Mouse (Mus musculus) CD8-positive naive resting alpha-beta T cell, adult 2 months (primary cell): Measurements from ENCODE around the gene Fdx1.

Source experiments
- DNase-seq, 2 experiments: peaks; one replicate each; pipeline ENCODE4 v3.0.0; 2022; ENCODE audit warnings: low read depth in 2 of 2, low spot score in 2 of 2

The Fdx1 gene

DNA sequence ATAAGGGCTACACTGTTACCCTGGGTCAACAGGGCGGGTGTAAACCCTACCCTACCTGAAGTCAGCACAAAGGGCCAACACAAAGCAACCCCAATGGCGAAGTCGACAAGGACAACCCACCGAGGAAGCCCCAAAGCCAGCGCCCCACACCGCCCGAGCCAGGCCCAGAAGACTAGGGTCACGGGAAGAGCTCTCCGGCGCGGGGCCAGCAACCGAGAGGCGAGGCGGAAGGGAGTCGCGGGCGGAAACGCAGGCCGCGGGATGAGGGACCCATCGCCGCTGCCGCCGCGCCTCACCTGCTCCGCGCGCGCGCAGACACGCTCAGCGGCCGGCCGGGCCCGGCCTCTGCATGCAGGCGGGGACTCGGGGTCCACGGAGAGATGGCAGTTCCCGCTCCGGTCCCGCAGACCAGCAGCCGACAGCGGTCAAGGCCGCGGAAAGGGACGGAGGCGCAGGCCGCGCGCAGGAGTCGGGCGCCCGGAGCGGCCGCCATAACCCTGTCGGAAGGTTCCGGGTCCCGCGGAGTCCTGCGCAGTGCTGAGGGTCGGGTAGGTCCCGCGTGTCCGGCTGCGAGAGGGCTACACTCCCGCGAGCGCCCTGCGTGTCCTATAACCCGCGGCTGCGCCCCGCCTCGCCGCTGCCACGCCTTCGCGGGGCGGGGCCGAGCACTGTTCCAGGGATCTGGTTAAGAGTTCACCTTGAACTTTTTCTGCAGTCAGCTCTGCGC is at the start of gene Fdx1:
Fdx1 (minus strand) TSS at position 582 of the 727 bp plus-strand sequence.
- peak; percentile 30 to 47 for DNase-seq

DNA sequence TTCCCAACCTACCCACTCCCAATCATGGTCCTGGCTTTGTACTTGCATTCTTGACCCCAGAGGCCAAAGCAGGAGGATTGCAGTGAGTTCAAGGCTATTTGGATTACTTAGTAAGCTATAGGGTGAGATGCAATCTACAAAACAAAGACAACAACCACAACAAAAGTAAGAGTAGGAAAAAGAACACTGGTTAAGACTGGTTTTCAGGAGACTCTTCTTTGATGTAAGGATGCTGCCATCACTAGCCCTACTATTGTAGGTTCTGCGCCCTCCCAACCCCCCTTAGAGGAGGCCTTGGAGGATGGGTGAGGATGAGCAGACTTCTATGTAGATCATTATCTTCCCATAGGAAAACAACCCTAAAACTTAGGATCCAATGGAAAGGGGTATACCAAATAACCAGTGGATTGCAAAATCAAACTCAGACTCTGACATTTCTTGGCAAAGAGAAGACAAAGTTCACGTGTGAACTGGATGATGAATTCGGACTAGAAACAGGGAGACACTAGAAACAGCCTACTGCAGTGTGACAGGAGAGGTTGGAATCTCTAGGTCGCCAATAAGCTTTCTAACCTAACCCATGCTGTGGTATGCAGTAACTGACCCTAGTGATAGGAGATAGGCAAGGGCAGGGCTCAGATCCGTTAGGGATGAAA is 49.6 kb upstream of the Fdx1 start:
- no peak for DNase-seq

DNA sequence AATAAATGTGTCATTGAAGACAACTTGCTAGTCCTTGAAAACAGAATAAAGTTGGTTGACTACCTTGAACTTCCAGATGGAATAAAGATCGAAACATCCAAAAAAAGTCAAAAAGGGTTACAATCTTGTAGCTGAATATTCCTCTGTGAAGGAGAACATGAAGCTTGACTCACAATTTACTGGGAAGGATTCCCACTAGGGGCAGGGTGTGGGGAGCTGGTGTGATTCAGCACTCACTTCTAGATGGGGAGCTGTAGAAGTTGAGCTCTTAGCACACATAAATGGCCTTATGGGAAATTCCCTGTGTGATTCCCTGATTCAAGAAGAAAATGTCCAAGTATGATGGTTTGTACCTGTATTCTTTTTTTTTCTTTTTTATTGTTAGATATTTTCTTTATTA is 49.0 kb upstream of the Fdx1 start:
- no peak for DNase-seq

DNA sequence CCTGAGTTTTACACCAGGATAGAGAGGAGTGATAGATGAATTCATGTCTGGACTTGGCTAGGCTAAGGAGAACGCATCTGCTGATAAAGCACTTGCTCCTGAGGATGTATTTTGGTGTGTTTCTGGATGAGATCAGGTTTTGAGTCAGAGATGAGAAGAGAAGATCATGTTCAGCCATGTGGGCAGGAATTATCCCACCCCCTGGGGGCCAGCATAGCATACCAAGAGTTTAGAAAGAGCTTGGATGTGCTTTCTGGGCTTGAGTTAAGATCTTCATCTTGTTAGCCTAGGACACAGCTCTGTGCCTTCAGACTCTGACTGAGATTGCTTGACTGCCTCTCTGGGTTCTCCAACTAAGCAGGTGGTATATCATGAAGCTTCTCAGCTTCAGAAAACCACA is 45.2 kb upstream of the Fdx1 start:
- DNase-seq, result no peak

DNA sequence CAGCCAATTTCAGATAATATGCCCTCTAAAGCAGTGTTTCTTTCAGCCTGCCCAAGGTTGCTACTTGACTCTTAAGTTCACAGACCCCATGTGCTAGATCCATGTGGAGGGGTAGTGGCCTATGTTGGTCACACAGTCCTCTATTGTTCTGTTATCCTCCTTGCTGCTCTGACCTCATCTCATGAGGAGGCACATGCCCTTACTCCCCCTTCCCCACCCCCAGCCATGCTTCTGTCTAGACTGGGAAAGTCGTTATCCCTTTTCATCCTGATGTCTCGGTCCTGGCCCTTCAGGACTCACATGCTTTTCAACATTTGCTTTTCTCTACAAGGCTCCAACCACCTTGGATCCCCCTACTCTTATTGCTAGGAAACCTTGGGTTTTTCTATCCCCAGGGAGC is 44.0 kb upstream of the Fdx1 start:
- DNase-seq, result no peak

DNA sequence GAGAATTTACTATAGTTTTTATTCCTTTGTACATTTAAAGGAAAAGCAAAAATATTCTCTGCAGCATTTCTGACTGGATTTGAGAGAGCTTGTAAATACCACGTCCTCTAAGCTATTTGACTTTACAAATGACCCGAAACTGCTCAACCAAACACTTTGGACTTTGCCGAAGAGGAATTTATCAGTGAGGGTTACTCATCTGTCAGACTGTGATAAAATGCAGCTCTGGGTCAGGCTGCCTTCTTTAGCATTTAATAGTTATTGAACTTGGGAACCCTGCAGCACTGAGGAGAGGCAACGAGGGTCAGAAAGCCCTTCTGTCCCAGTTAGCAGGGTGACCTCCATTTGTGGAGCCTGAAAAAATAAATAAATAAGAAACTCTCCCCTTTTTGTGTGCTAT is 40.1 kb upstream of the Fdx1 start:
- no peak for DNase-seq

DNA sequence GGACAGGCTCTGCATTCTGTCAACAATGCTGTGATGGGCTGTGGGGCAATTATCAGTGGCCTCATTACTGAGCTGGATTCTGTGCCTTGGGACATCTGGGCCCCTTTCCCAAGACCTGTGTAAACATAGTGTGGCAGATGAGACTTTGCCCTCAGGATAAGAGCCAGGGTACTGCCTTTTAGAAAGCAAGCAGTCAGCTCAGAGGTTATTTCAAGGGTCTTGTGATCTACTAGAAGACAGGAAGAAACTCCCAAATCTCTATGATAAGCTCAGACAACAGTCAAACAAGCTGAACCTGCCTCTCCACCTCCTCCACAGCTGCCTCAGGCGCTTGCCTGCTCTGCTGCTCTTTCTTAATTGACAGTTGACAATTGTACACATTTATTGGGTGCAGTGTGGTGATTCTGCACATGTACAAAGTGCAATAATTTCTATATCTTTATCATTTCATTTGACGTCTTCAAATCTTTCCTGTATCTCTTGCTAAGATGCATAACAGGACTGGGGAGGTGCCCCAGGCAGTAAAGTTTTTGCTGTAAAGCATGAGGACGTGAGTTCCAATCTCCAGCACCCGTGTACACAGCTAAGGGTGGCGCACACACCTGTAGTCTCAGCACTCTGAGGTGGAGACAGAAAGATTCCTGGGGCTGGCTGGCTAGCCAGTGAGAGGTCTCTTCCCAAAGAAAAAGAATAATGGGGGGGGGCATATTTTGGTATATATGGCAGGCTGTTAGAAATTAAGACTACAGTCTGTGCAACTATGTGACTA is 32.2 kb upstream of the Fdx1 start:
- no peak for DNase-seq

DNA sequence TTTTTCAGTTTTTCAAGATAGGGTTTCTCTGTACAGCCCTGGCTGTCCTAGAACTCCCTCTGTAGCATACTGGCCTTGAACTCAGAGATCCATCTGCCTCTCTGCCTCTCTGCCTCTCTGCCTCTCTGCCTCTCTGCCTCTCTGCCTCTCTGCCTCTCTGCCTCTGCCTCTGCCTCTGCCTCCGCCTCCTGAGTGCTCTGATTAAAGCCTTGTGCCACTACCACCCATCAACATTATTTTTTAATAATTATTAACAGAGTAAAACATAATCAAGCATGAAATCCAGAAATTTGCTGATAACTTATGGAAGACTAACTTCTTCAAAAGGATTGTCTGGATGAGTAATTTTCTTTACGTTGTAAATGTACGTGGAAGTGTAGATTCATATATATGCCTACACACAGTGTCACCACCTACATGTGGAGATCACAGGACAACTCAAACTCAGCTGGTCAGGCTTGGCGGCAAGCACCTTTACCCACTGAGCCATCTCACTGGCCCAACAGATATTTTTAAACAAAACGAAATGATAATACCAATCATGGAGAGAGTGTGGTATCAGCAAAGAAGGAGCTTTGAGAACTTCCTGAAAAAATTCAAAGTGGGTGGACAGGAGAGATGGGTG is 31.4 kb upstream of the Fdx1 start:
- no peak for DNase-seq

DNA sequence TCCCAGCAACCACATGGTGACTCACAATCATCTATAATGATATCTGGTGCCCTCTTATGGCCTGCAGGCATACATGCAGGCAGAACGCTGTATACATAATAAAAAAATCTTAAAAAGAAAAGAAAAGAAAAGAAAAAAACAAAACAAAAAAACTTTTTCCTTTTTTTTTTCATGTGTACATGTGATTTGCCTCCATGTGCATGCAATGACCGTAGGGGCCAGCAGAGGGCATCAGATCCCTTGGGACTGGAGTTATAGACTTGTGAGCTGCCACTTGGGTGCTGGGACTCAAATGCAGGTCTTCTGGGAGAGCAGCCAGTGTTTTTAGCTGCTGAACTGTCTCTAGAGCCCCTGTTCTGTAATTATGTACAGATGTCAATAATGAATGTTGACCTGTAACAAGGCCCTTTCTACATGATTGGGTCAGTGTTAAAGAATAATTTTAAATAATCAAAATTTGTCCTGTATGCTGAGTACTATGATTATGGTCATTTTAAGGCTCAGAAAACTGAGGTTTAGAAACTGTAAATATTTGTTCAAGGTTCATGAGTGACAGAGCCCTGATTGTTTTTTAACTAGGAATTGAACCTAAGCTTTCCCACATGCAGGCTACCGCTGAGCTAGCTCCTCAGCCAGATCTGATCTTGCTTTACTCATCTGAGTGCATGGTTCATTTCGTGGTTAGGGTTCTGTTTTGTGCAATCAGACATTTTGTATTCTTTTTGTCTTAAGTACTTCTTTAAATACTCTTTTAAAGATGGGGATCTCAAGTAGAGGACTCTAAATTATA is 30.3 kb upstream of the Fdx1 start:
- DNase-seq, result peak in 1 of 2 experiments; percentile 39

DNA sequence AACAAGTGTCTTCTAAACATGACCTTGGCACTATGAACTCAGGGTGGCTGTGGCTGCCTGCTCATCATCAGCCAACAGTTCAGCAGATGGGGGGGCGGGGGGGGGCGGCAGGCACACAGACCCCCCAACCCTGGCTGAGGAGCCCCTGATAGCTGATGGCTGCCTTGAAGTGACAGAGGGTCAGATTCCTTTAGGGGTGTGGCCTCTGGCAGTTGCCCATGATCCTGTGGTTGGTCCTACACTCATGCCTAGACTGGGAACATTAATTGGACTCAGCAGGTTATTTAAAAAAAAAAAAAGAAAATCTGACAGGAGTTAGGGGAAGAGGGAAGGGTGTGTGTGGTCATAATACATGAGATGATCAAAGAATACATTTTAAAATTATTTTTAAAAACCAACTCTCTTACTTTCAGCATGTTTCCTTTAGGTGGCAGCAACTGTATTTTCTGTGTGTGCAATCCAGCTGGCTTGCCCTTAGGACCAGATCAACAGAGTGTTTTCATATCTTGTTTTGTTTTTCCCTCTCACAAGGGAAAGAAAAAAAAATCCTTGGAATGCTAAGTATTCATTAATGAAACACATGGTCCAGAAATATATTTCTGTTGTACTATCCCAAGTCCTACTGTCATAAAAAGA is 28.0 kb upstream of the Fdx1 start:
- DNase-seq, result no peak

DNA sequence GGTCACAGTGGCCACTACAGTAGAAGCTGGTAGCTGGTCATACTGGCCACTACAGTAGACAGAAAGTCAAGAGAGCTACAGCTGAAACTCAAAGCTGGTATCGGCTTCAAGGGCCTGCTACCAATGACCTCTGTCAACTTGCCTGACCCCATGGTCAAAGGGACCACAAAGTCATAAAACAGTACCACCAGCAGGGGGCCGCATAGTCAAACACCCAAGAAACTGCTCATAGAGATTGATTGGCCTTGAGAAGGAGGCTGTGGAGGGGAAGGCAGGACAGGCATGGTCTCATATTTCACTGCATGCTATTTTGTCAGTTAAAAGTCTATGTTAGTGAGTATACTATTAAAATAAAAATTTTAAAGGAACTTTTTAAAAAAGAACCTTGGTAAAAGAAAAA is 27.5 kb upstream of the Fdx1 start:
- peak in 1 of 2 experiments; percentile 38 for DNase-seq

DNA sequence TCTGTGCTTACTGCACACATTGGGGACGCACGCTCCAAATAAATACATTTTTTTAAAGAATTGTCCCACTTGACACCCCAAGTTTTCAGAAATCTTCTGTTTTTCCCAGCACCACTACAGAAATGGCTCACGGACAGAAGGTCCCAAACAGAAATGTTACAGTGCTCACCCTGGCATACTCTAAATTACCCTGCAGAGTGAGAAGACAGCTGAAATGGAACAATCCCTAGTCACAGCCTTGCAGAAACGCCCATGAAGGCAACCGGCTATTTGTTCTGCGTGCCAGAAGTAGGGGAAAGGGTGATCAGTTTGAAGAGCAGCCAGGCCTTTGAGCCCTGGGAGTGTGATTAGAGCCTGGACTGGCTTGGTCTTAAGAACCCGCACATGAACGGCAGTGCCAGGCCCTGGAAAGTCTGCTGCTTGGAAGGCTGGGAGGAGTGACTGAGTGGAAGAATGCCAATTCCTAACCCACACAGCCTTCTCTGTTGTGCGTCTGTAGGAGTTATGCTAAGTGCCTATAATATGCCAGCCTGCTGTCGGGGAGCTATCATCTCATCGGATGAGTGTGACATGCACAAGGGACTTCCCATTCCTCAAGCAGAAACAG is 22.2 kb upstream of the Fdx1 start:
- no peak for DNase-seq

DNA sequence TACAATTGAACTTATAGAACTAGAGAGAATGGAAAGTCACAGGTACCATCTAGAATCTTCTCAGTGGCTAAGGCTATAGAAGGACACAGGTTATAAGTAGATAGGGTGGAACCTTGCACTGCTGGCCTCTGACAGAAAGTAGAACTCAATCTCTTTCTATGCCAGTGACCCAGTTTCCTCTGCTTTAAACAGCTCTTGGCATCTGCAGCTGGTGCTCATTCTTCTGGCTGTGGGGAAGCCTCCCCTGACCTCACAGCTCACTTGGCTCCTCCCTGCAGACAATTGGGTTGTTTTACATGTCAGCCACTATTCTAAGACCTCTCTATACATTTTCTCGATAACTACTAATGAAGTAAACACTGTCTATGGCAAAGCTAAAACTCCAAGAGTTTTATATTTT is 17.8 kb upstream of the Fdx1 start:
- no peak for DNase-seq

DNA sequence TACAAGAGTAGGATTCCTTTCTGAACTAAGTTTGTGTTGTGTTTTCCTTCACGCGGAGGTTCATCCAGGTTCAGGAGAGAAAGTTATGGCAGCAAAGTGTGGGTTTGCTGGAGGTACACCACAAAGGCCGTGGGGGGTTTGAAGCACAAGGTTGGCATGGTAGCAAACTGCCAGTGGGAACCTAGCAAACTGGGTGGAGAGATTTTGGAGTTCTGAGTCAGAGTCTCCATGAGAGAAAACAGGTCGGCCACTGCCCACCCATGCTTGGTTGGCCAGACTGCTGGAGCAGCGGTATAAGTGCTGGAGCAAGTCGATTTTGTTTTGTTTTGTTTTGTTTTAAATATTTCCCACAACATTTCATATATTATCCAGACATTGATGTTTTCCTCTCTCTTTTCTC is 15.9 kb upstream of the Fdx1 start:
- DNase-seq, result no peak

DNA sequence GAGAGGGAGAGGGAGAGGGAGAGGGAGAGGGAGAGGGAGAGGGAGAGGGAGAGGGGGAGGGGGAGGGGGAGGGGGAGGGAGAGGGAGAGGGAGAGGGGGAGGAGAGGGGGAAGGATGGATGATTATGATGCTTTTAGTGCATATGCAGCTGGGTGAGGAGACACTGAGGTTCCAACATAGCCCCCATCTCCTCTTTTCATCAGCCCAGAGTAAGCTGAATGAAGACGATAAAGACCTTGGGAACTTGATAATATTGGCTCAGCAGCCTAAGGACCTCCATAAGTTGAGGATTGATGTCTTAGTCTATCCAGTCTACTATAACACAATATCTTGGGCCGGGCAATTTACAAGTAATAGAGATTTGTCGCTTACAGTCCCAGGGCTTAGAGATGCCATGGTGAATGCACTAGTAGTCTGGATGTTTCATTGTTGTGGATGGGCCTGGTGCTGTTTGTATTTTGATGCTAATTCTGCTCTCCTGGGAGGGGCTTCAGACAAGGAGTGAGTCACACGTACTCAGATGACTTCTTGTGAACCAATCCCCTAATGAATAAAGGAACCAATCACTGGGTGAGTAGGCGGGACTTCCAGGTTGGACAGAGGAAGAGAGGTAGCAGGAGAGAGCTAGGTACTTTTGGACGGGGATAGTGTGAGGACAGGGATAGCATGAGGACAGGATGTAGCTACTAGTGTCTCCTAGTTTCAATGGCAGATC is 15.3 kb upstream of the Fdx1 start:
- no peak for DNase-seq

DNA sequence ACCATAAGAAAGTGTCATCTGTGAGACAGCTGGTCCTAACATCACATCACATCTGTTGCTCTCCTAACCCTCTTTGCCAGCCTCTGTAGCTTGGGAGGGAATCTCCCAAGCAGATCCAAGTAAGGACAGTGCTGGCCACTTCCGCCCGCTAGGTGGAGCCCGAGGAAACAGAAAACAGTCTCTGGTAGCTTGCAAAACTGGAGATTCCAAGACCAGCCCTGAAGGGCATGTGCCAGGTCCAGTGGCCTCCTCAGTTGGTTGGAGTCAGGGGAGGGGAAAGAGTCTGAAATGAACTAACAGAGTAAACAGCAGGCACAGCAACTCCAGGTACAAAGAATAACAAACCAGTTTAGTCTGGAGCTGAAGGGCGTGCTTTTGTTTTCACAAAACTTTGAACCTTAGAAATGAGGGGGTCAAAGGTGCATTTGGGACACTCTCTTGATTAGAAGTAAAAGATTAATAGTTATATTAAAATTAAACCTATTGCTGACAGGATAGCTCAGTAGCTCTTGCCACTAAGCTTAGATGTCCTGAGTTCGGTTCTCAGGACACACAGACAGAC is 14.2 kb upstream of the Fdx1 start:
- peak; percentile 44 to 59 for DNase-seq

DNA sequence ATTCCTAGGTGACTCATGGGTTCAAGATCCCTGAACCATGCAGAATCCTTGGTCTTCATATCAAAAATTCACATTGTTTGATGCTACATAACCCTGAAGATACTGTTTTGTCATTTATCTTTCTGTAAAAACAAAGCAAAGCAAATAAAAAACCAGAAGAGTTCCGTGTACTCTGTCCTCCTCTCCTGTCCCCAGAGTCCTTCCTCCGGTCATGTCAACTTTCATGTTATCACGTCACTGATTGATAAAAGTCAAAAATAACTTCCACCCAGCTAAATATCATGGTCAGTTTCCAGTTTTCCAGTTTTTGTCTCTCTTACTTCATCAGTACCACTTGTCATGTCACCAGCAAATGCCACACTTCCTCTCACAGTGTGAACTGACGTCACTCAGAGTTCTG is 11.5 kb upstream of the Fdx1 start:
- no peak for DNase-seq

DNA sequence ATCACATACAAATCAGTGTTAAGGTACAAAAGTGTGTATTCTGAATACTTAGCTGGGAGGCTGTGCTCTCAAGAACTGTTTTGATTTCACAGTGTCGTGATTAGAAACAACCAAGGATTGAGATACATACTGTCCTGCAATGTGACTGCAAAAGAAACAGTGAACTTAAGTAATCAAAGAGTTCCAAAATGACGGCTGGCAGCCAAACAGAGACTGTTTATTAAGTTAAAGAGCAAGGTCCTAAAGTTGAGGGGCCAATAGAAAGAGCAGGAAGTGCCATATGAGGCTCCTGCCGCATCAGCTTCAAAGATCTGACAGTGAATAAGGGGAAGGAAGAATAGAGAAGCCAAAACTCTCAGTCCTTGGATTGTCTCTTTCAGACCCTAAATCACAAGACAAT is 10.5 kb upstream of the Fdx1 start:
- no peak for DNase-seq

DNA sequence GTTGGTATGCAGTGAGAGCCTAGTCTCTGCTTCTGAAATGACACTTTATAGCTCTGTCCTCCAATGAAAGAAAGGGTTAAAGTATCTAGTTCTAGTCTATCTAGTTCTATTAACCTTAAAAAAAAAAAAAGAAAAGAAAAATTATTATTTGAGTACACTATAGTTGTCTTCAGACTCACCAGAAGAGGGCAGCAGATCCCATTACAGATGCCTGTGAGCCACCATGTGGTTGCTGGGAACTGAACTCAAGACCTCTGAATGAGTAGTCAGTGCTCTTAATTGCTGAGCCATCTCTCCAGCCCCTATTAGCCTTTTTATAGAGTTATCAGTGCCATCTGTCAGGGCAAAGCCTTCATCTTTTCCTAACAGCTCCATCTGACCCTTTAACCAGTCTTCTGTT is 3.0 kb upstream of the Fdx1 start:
- peak in 1 of 2 experiments; percentile 16 for DNase-seq
